ENCODE assay signal across 24 mouse cellular contexts in the genomic region with DNA sequence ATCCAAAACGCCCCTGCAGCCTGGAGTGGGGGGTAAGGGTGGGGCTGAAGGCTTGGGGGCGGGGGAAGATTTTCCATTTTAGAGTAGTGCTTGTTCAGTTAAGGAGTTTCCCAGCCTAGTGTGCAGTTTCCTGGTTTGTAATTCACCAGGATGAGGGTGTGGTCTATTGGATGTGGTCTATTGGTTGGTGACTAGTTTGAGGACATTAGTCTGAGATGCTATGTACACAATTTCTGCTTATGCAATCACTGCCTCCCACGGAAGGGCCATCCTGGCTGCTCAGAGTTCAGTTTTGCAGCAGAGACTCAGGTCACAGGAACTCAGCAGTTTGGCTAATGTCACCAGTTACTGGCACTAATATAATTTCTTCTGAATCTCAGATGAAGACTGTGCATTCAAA. TPM values are rescaled to one million over a fixed set of nuclear protein-coding genes. Genes with fewer than 3 reads are reported as not detected.
DNase-seq lines count a peak whose midpoint lies in the region; ATAC-seq and TF ChIP-seq lines count a peak whose summit lies in the region.
"Had no signal": no experiment of that assay in that cellular context is flagged by ENCODE, and none has a peak within 500 bp of the region (broad histone marks: within the 10 kb centered on the region; RNA-seq: fewer than 3 reads in every experiment).

No protein-coding gene starts in this region.

- peak; percentile 57 for ATAC-seq in lung, postnatal 0 days
- peak; percentile 63; the same call in 1 of the 2 replicates for ATAC-seq in liver, embryonic 14.5 days (ENCODE audit: insufficient read depth)
- peak; percentile 82 for ATAC-seq in megakaryocyte, adult 5-6 weeks (ENCODE audit: poor library complexity, severe bottlenecking)
- ATAC-seq: forebrain, embryonic 13.5 days had no signal

- TF ChIP-seq CTCF in lung, postnatal 0 days (IDR thresholded peaks at IDR 0.05): no peak
- no peak for TF ChIP-seq CTCF in liver, embryonic 14.5 days (IDR thresholded peaks at IDR 0.05; ENCODE audit: low read depth)

- no peak overlapping the region for H3K9ac ChIP-seq in lung, postnatal 0 days (replicated peaks; ENCODE audit: low read depth)
- H3K9ac ChIP-seq in liver, embryonic 14.5 days (replicated peaks): no peak overlapping the region
- H3K9ac ChIP-seq: embryonic facial prominence, embryonic 12.5 days; forebrain, embryonic 13.5 days; heart, embryonic 12.5 days; hindbrain, embryonic 13.5 days; lung, embryonic 15.5 days had no signal

- no peaks in the 10 kb centered on the region for H3K36me3 ChIP-seq in lung, postnatal 0 days (ENCODE audit: insufficient read depth, low read length)
- no peaks in the 10 kb centered on the region for H3K36me3 ChIP-seq in liver, embryonic 14.5 days (replicated peaks; ENCODE audit: control insufficient read depth, insufficient read depth, low read depth)
- H3K36me3 ChIP-seq: embryonic facial prominence, embryonic 12.5 days; heart, embryonic 12.5 days; hindbrain, embryonic 13.5 days; limb, embryonic 10.5 days; lung, embryonic 15.5 days had no signal

- H3K4me1 ChIP-seq in lung, postnatal 0 days (ENCODE audit: insufficient read depth, low read depth, low read length): no peaks in the 10 kb centered on the region
- no peaks in the 10 kb centered on the region for H3K4me1 ChIP-seq in liver, embryonic 14.5 days (replicated peaks; ENCODE audit: control insufficient read depth in 2 of 2, insufficient read depth in 2 of 2, low read length in 1 of 2)
- H3K4me1 ChIP-seq: embryonic facial prominence, embryonic 12.5 days; heart, embryonic 12.5 days; lung, embryonic 15.5 days had no signal

- no peaks in the 10 kb centered on the region for H3K9me3 ChIP-seq in lung, postnatal 0 days (ENCODE audit: low read length)
- no peaks in the 10 kb centered on the region for H3K9me3 ChIP-seq in liver, embryonic 14.5 days (ENCODE audit: control insufficient read depth, low read length)
- H3K9me3 ChIP-seq: embryonic facial prominence, embryonic 12.5 days; forebrain, embryonic 13.5 days; heart, embryonic 12.5 days; hindbrain, embryonic 13.5 days; limb, embryonic 10.5 days; lung, embryonic 15.5 days had no signal

- no peak for TF ChIP-seq EP300 in lung, postnatal 0 days (IDR thresholded peaks at IDR 0.05)
- no peak for TF ChIP-seq EP300 in liver, embryonic 14.5 days (IDR thresholded peaks at IDR 0.05; ENCODE audit: low read depth)

- DNase-seq in lung, postnatal 0 days (ENCODE audit: low spot score): peak; percentile 68
- DNase-seq in lung, postnatal 14 days: no peak
- peak; percentile 14 to 40 (median 26) for DNase-seq in liver, embryonic 14.5 days (ENCODE audit: low read depth in 3 of 3, low spot score in 3 of 3)
- no peak for DNase-seq in c-Kit-positive CD71-positive TER-119-positive erythroid progenitor cells, embryonic 14.5 days (ENCODE audit: low spot score)
- DNase-seq in cerebellum, adult 9-11 months: no peak
- DNase-seq in thymus, postnatal 25 days: no peak
- DNase-seq: cerebellum, adult 8-10 months; heart, adult 11 months; heart, postnatal 14 days; kidney, adult 18-20 months; kidney, postnatal 25 days; right cerebral cortex, postnatal 25 days had no signal

- H3K4me2 ChIP-seq in lung, postnatal 0 days (replicated peaks; ENCODE audit: low read depth, low read length): no peak overlapping the region
- no peak overlapping the region for H3K4me2 ChIP-seq in liver, embryonic 14.5 days (ENCODE audit: low read depth)
- H3K4me2 ChIP-seq: embryonic facial prominence, embryonic 12.5 days; forebrain, embryonic 13.5 days; heart, embryonic 12.5 days; hindbrain, embryonic 13.5 days; lung, embryonic 15.5 days had no signal

- 40% methylated on average over 3 of the region's 3 CpGs for WGBS in lung, postnatal 0 days
- WGBS in liver, embryonic 14.5 days (ENCODE audit: insufficient replicate concordance): 39% methylated on average over 3 of the region's 3 CpGs

- no peaks in the 10 kb centered on the region for H3K27me3 ChIP-seq in lung, postnatal 0 days (replicated peaks; ENCODE audit: insufficient read depth, low read length)
- no peaks in the 10 kb centered on the region for H3K27me3 ChIP-seq in liver, embryonic 14.5 days (ENCODE audit: control insufficient read depth, insufficient read depth, low read length)
- H3K27me3 ChIP-seq: embryonic facial prominence, embryonic 12.5 days; heart, embryonic 12.5 days; hindbrain, embryonic 13.5 days; lung, embryonic 15.5 days had no signal

- H3K27ac ChIP-seq in lung, postnatal 0 days (ENCODE audit: low read length): no peak overlapping the region
- no peak overlapping the region for H3K27ac ChIP-seq in liver, embryonic 14.5 days
- H3K27ac ChIP-seq: embryonic facial prominence, embryonic 12.5 days; forebrain, embryonic 13.5 days; hindbrain, embryonic 13.5 days; limb, embryonic 10.5 days; lung, embryonic 15.5 days had no signal

- H3K4me3 ChIP-seq in lung, postnatal 0 days (ENCODE audit: low read depth, low read length): no peak overlapping the region
- H3K4me3 ChIP-seq in liver, embryonic 14.5 days (ENCODE audit: insufficient read depth in 1 of 2, low read depth in 2 of 2, low read length in 2 of 2): no peak overlapping the region
- H3K4me3 ChIP-seq: embryonic facial prominence, embryonic 12.5 days; erythroblast, embryonic 14.5 days; forebrain, embryonic 13.5 days; heart, embryonic 12.5 days; hindbrain, embryonic 13.5 days; limb, embryonic 10.5 days; lung, embryonic 15.5 days had no signal

RNA-seq across cellular contexts. Expression of gene Slc22a15, which starts 33.8 kb away (rescaled TPM):
- polyA plus RNA-seq in lung, postnatal 0 days (2015; fragmentation: Nextera tagmentation; extraction: Ambion mirVana): 4.2 and 4.5 TPM in 2 replicates
- polyA plus RNA-seq in liver, embryonic 14.5 days (2012; rRNA removed): 1.4 and 1.7 TPM in 2 replicates
- polyA plus RNA-seq in liver, embryonic 14.5 days (2014; fragmentation: Nextera tagmentation; extraction: Ambion mirVana): 1.3 and 1.6 TPM in 2 replicates
- total RNA-seq in megakaryocyte, adult 5-6 weeks (2015): 33.2 and 36.1 TPM in 2 replicates
- total RNA-seq in megakaryocyte, adult 5-6 weeks (2017): 17.2 and 22.8 TPM in 2 replicates
- polyA plus RNA-seq: erythroblast, embryonic 14.5 days had no signal

RNA-seq across cellular contexts. Expression of gene Nhlh2, which starts 51.8 kb away (rescaled TPM):
- polyA plus RNA-seq in lung, postnatal 0 days (2015; fragmentation: Nextera tagmentation; extraction: Ambion mirVana): not detected in 2 replicates
- 0.02 TPM in 1 of 2 replicates, not detected in the other for polyA plus RNA-seq in liver, embryonic 14.5 days (2012; rRNA removed)
- polyA plus RNA-seq in liver, embryonic 14.5 days (2014; fragmentation: Nextera tagmentation; extraction: Ambion mirVana): not detected in 2 replicates
- not detected in 2 replicates for total RNA-seq in megakaryocyte, adult 5-6 weeks (2015)
- total RNA-seq in megakaryocyte, adult 5-6 weeks (2017): not detected in 2 replicates
- total RNA-seq: adrenal gland, adult 18-20 months; gastrocnemius, adult 8-10 months; heart, postnatal 14 days; neutrophil, adult 5-6 weeks had no signal
- polyA plus RNA-seq: erythroblast, embryonic 14.5 days; stomach, embryonic 16.5 days had no signal

Comparison
In these comparisons a context has a peak if more than half of its experiments do, and no peak if none do; other contexts are left out.
1. DNase-seq: peak in lung, postnatal 0 days (single experiment) and liver, embryonic 14.5 days (3 of 3); none in lung, postnatal 14 days (single experiment), c-Kit-positive CD71-positive TER-119-positive erythroid progenitor cells, embryonic 14.5 days (single experiment), cerebellum, adult 9-11 months (single experiment) and thymus, postnatal 25 days (single experiment).
2. Peak in every context shown above with its lines, with median percentiles within 50 percentile points of each other: ATAC-seq.